Mouse (Mus musculus) liver, embryonic 14.5 days (tissue): ENCODE measurements at regions not wholly inside any gene's neighbourhood (a gene's known extent, or its start where the extent isn't known, plus 50 kb on each side); places are given as distances from the start of the nearest gene placed in this dataset.
A peak's percentile ranks its signal among the peaks of the same experiment; 100 is the strongest.

Experiments used
- ATAC-seq: fragments of 200-750 bp; cut with Nextera tagmentation; 2 replicates; pipeline ENCODE4 v1.8.0; 2017; ENCODE audit warnings: moderate number of reproducible peaks, mild to moderate bottlenecking, moderate library complexity; ENCODE audit not compliant: insufficient read depth
- DNase-seq, 3 experiments: peaks; one replicate each; pipeline ENCODE4 v3.0.0-alpha.2; 2012 to 2013; ENCODE audit warnings: low read depth in 3 of 3, low spot score in 3 of 3
- H3K27ac ChIP-seq: fragments of 300-500 bp; sonication (generic); 2 replicates; pipeline ENCODE4 v1.5.1; 2014; ENCODE audit warnings: moderate library complexity, mild to moderate bottlenecking, control low read depth, inconsistent platforms
- H3K27me3 ChIP-seq: fragments of 300-500 bp; sonication (generic); 2 replicates; pipeline ENCODE4 v1.6.1; 2014; ENCODE audit warnings: mild to moderate bottlenecking, low read length, moderate library complexity; ENCODE audit not compliant: control insufficient read depth, insufficient read depth
- H3K36me3 ChIP-seq: fragments of 300-500 bp; sonication (generic); replicated peaks from 2 replicates; pipeline ENCODE4 v1.6.1; 2014; ENCODE audit warnings: low read depth; ENCODE audit not compliant: control insufficient read depth, insufficient read depth
- H3K4me1 ChIP-seq, 2 experiments: fragments of 200-500 bp in 1 of 2; fragments of 300-500 bp in 1 of 2; sonication (generic) in 1 of 2; replicated peaks; 2 replicates each; pipeline ENCODE4 v1.6.1; 2012 to 2014; ENCODE audit warnings: antibody characterized with exemption in 1 of 2, inconsistent platforms in 1 of 2, low read length in 1 of 2; ENCODE audit not compliant: control insufficient read depth in 2 of 2, insufficient read depth in 2 of 2
- H3K4me2 ChIP-seq: fragments of 300-500 bp; sonication (generic); 2 replicates; pipeline ENCODE4 v1.6.1; 2014; ENCODE audit warnings: low read depth, mild to moderate bottlenecking, control low read depth, moderate library complexity
- H3K4me3 ChIP-seq, 2 experiments: fragments of 200-500 bp in 1 of 2; fragments of 300-500 bp in 1 of 2; sonication (generic) in 1 of 2; 2 replicates each; pipeline ENCODE4 v1.5.1; 2012 to 2014; ENCODE audit warnings: low read depth in 2 of 2, low read length in 2 of 2, mild to moderate bottlenecking in 2 of 2, control low read depth in 1 of 2, inconsistent platforms in 1 of 2, moderate library complexity in 1 of 2; ENCODE audit not compliant: insufficient read depth in 1 of 2
- H3K9ac ChIP-seq: fragments of 300-500 bp; sonication (generic); replicated peaks from 2 replicates; pipeline ENCODE4 v1.6.1; 2014; ENCODE audit warnings: mild to moderate bottlenecking, control low read depth, moderate library complexity
- H3K9me3 ChIP-seq: fragments of 300-500 bp; sonication (generic); 2 replicates; pipeline ENCODE4 v1.6.1; 2016; ENCODE audit warnings: low read length, mixed read lengths; ENCODE audit not compliant: control insufficient read depth
- CTCF ChIP-seq: IDR thresholded peaks from 2 replicates; pipeline ENCODE4 v1.5.1; 2016; ENCODE audit warnings: antibody characterized with exemption, low read depth, control low read depth
- EP300 ChIP-seq: IDR thresholded peaks from 2 replicates; pipeline ENCODE4 v1.6.1; 2016; ENCODE audit warnings: antibody characterized with exemption, low read depth
- WGBS: fragments of 180-500 bp; shearing (Covaris S2); extraction: QIAGEN DNeasy Blood & Tissue Kit; methylation state at CpG from one replicate; pipeline ENCODE4 v1.1.7; 2014; ENCODE audit not compliant: insufficient replicate concordance; 5-methylcytosine and 5-hydroxymethylcytosine counted together

DNA sequence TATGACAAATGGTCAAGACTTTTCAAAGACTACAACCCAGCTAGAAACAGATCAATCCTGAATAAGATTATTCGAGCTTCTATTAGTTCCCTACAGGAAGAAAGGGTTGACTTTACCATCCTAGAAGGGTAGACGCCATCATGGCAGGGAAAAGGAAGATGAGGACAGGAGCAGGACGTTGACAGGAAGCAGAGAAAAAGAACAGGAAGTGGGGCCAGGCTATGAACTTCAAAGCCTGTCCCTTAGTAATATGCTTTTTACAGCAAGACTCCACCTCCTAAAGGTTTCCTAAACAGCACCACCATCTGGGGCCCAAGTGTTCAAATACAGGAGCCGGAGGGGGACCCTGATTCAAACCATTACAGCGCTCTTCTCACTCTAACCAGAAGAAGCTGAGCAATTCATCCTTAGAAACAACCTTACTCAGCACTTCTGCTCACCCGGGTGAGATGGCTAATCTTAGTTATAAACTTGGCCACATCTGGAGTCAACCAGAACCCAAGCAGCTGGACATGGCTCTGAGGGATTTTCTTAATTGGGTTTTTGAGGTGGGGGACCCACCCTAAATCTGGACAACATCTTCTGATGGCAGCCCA lies 60.6 kb upstream of the Trim2 start:
- H3K27me3 ChIP-seq: no peaks in the 10 kb centered on the region
- no peaks in the 10 kb centered on the region for H3K4me1 ChIP-seq
- no peak overlapping the region for H3K4me2 ChIP-seq
- H3K9ac ChIP-seq: no peak overlapping the region
- no peak overlapping the region for H3K27ac ChIP-seq
- DNase-seq (no peak), ATAC-seq (no peak)
- no peaks in the 10 kb centered on the region for H3K36me3 ChIP-seq
- 63% methylated on average over 6 of the region's 6 CpGs for WGBS
- no peak for TF ChIP-seq EP300
- H3K9me3 ChIP-seq: no peaks in the 10 kb centered on the region
- no peak overlapping the region for H3K4me3 ChIP-seq

DNA sequence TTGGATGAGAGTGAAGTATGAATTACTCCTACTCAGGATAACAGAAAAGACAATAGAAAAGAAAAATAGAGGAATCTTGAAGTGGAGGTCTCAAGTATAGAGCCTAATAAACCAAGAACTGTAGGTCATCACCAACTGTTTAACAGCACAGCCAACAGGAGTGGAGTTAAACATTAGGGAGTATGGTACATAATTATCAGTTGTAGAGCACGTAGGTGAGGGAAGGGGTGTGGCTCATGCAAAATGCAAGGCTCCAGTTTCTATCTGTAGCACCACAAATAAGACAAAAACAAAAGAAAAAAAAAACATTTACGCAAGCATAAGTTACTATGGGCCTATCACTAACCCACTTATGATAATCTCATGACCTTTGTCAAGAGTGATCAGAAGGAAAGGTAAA lies 52.0 kb upstream of the Trim2 start:
- DNase-seq: peak in 2 of 3 experiments; percentile 35 to 60
- Histone ChIP-seq H3K36me3 (no peaks in the 10 kb centered on the region), H3K27me3 (no peaks in the 10 kb centered on the region), H3K4me1 (peaks cover 10 to 11% of the 10 kb centered on the region in 2 experiments; a peak in 3 of 4 replicates), H3K4me3 (no peak overlapping the region), H3K4me2 (no peak overlapping the region), H3K9ac (no peak overlapping the region), H3K27ac (no peak overlapping the region), H3K9me3 (no peaks in the 10 kb centered on the region)
- ATAC-seq: peak; percentile 75; the same call in 1 of the 2 replicates
- 28% methylated on average over 2 of the region's 2 CpGs for WGBS
- TF ChIP-seq CTCF (no peak), EP300 (peak; percentile 33; the same call in 1 of the 2 replicates)

DNA sequence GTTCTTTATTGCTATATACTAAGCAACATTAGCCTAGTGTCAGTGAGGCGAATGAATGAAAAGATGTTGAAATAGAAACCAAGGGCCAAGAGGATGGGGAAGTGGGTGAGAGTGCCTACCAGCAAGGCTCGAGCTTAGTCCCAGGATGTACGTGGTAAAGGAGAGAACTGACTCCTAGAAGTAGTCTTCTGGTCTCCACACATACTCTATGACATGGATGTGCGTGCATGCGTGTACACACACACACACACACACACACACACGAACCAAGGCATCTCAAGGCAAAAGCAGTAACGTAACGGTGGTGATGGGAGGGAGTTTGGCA lies 50.0 kb upstream of the Trim2 start:
- peaks cover 14% of the 10 kb centered on the region in 2 experiments for H3K4me1 ChIP-seq
- no peaks in the 10 kb centered on the region for H3K27me3 ChIP-seq
- H3K9ac ChIP-seq: no peak overlapping the region
- TF ChIP-seq EP300 (no peak), CTCF (no peak)
- H3K9me3 ChIP-seq: no peaks in the 10 kb centered on the region
- no peak overlapping the region for H3K4me3 ChIP-seq
- DNase-seq (no peak), ATAC-seq (no peak)
- H3K4me2 ChIP-seq: no peak overlapping the region; the same call in 1 of the 2 replicates
- H3K36me3 ChIP-seq: no peaks in the 10 kb centered on the region
- no peak overlapping the region for H3K27ac ChIP-seq
- 68% methylated on average over 8 of the region's 8 CpGs for WGBS
